Mouse (Mus musculus) left cerebral cortex, postnatal 10 days (tissue): ENCODE data around the gene Anks1b. TPM values are rescaled to one million over a fixed set of nuclear protein-coding genes. Genes with fewer than 3 reads are reported as not detected.

Experiments
- DNase-seq, 2 experiments: peaks; one replicate each; pipeline ENCODE4 v3.0.0; 2021 to 2022; ENCODE audit warnings: low spot score in 2 of 2, mixed read lengths in 1 of 2; ENCODE audit errors: extremely low spot score in 1 of 2
- intact Hi-C: fragments of 180-260 bp; cut with DNase I; formaldehyde crosslinking; loops from one replicate; pipeline ENCODE4 v1.15.1; 2025
- total RNA-seq, 2 experiments: library from RNA; stranded (reverse); gene quantifications; 2 replicates each; pipeline ENCODE4 v1.2.3; 2021

Gene Anks1b
- total RNA-seq, 2 experiments from 2014 or later, result 366 TPM

DNA sequence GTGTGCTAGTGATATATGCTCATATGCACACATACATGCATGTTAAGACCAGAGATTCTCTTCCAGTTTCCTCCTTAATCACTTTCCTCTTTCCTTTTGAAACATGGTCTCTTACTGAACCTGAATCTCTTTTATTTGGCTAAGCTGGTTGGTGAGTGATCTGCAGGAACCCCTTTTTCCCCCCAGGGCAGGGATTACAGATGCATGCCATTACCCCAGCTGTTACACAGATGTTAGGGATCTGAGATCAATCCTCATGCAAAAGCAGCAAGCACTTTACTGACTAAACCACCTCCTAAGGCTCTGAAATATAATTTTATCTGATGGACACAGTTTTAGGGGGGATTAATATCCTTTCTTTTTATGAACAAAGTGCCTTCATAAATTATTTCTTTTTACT is 432.8 kb downstream of the Anks1b start:
- no peak for DNase-seq
- intact Hi-C loops, result no loop called here

DNA sequence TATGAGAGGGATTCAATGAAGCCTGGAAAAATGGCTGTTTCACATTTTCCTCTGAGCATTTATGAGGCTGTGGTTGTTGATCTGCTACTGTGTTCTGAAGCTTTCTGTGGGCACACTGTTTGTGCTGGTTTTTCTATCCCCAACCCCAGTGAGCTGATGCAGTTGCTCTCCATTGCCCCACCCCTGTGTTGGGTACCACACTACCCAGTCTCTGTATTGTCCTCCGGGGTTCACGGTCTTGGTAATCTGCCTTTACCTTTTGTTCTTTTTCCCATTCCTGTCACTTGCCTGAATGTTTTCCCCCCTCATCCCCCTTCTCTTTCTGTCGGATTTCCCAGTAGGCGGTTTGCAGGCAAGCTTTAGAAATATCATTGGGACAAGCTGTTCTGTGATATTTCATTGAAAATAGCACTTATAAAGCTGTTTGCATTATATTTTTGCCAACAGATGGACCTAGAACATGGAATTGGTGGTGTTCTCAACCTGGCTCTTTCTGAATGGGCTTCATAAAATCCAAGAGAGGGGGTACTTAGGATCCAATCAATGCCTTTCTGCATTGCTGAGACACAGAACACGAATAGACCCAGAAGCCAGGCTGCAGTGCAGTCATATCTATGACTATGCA is 434.7 kb downstream of the Anks1b start:
- DNase-seq, result peak in 1 of 2 experiments; percentile 23
- intact Hi-C loops, result no loop called here

DNA sequence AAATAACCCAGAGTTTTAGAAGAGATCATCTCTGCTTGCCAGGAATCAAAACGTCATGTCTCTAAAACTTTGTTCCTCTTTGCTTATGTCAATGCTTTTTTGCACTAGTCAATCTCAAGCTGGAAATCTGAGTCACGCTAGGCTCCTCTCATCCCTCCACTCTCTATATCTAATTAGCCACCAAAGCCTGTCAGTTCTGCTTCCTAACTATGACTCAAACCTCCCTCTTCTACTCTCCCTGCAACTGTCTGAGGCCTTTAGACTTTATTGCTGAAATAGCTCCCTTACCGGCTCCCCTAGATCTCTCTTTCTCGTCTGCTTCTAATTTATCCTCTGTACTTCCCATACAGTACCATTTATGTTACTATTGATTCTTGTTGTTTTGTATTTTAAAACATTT is 456.5 kb downstream of the Anks1b start:
- DNase-seq, result no peak
- intact Hi-C loops, result no loop called here

DNA sequence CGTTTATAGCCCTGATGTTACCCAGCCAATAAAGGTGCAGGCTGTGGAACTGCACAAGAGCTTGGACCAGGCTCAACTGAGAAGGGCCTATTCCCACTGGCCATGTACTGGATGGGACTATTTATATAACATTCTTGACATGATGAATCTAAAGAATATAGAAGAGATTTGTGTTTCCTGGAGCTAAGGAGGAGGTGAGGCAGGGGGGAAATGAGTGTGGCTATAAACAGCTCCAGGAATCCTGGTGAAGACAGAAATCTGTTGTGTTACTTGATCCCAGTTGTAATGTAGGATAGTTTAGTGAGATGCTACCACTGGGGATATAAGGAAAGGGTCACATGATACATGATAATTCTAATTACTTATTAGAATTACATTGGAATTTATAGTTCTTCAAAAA is 472.1 kb downstream of the Anks1b start:
- DNase-seq, result peak in 1 of 2 experiments; percentile 15
- intact Hi-C loops, result no loop called here

DNA sequence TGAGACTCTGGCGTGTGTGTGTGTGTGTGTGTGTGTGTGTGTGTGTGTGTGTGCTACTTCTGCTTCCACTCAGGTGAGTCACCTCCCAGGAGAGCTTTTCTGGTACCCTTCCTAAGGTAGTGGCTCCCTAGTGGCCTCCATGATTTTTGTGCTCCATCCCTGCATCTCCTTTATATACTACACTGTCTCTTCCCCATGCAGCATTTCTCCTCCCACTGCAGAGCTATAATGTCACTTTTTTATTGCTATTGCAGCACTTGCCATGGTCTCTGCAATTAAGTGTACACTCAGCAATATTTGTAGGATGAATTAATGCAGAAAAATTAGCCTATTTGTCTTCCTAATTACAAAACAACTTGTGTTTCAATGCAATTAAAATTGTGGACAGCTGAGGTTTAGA is 482.9 kb downstream of the Anks1b start:
- intact Hi-C loops, result no loop called here

DNA sequence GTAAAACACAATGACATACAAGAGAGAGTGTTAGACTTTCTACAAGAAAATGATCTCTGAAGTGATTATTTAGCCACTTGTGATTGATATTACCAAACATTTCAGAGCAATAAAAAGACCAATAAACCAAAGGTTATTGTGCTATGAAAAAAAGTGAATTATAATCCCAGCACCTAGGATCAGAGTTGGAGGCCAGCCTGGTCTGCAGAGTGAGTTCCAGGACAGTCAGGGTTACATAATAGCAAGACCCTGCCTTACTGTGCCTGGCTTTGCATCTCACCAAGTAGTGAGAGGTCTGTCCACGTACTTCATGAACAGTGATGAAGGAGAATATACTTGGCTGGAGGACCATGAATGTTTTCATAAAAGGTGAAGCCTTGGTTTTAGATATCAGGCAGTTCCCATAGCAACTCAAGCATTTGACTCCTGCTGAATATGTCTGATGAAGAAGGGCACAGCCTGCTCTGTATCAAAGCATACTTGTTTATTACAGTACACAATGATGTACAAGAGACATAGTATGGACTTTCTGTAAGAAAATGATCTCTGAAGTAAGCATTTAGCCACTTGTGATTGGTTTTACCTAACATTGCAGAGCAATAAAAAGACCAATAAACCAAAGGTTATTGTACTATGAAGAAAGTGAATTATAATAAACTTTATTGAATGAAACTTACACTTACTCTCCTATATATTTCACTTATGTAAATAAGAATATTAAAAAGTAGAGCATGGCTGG is 484.0 kb downstream of the Anks1b start:
- DNase-seq, result no peak
- intact Hi-C loops, result no loop called here

More for the DNA sequence above, 482.9 kb downstream of the Anks1b start:
- no peak for DNase-seq

DNA sequence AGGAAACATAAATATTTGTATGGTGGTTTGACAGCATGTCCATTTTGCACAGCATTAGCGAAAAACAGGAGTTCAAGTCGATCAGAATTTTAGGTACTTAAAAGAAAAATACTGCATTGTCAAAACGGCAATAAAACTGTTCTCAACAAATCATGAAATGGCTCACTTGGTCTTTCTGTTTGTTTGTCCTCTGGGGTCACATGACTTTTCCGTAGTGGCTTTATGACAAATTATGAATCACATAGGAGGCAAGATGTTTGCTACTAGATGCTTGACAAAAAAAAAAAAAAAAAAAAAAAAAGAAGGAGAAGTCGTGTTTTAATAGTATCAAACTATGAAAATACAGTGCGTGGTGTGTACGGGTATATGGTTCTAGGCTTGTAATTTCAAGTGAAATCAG is 495.7 kb downstream of the Anks1b start:
- no peak for DNase-seq
- intact Hi-C loops, result no loop called here

DNA sequence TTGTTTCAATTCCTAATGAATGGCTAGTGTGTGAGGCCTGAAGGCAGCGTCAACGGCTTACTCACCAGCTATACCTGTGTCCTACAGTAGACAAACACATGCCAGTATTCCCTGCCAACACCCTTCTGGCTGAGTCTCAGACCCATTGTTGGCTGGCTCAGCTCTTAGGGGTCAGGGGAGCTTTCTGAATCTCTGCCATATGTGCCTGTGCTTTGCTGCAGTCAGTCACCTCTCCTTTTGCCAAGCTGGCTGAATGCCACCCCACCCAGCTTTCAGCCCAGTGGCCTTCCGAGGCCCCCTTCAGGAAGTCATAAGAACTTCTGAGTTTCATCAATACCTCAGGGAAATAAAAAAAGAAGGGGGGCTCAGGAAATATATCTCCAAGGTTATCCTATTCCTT is 497.4 kb downstream of the Anks1b start:
- DNase-seq, result peak in 1 of 2 experiments; percentile 39
- intact Hi-C loops, result no loop called here

DNA sequence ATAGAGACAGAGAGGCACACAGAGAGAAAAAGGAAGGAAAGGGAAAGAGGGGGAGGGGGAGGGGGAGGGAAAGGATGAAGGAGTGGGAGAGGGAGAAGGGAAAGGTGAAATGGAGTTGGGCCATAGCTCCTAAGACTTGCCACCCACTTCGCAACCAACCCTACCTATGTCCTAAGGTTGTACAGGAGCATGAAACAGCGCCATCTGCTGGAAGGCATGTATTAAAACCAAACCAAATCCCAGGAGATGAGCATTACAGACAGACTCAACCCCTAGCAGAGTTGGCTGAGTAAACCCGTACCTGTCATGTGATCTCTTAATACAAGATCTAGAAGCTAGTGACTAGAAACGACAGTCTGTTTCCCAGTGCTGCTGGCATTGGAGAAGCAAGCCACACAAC is 500.2 kb downstream of the Anks1b start:
- intact Hi-C loops, result no loop called here
- peak in 1 of 2 experiments; percentile 41 for DNase-seq

DNA sequence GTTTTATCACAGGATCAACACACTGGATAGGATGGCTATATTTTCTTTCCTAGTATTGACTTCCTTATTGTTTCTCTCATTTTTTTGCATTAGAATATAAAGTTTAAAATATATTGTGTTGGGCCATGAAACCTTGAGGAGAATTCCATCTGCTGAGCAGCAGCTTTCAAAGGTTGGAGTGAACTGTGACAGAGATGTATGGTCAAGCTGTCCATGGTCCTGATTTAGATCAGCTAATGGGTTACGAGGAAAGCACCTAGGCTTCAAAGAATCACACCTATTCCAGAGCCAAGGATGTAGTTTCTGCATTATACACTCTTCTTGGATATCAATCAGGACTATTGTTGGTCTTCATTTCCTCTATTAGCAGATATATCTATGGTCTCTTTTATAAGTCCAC is 503.3 kb downstream of the Anks1b start:
- intact Hi-C loops, result no loop called here
- no peak for DNase-seq

DNA sequence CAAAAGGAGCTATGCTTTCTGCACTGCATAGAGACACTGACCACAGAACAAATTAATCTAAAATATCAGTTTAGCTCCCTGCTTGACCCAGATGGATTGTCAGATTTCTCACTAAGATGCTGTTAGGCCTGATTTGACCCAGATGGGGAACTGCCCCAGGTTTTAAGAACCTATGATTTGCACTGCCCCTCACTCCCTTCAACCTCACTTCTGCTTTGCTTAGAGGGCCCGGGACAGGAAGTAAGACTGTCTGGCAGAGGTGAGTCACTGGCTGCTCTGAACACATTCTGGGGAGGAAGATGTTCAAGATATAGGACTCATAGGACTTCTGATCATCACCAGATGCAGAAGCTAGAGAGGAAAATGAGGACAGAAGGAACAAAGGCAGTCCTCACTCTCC is 506.8 kb downstream of the Anks1b start:
- no peak for DNase-seq
- intact Hi-C loops, result no loop called here

DNA sequence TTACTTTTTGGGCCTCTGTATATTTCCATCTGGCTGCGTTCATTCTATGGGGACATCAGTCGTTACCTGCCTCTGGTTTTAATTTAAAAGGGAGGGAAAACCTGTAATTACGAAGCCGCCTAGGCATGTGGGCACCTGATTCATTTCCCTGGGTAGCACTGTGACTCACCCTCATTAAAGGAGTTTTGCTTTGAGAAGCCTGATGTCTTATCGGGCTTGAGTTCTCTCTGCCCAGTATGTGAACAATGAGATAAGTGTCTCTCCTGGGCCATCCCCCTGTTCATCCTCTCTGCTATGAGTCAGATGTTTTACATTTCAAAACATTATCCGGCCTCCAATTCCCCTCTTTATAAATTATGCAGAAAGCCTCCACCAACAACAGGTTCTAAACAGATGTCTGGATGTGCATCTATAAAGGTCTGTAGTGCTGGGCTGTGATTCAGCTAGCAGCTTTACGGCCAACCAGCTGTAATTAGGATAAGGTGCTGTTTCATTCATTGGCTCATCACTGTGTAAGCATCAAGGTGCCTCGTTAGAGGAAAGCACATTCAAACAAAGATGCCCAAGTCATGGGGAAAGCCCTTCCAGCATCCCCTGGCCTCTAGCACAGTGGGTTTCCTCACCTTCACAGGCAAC is 507.5 kb downstream of the Anks1b start:
- DNase-seq, result no peak

DNA sequence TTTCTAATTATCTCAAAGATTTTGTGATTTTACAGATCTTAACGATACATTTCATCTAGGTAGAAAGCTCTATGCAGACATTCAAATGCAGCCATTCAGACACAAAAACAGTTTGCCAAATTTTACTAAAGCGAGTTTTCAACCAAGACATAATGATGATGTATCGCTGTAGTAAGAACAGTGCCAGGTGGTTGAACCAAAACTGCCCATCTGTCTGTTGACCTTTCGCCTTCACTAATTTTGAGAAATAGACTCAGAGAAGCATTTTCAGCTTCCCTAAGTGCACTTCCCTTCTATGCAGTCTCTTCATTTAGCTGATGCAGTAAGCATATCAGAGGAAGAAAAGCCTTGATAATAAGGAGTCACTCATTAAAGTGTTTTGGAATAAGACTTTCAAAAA is 527.1 kb downstream of the Anks1b start:
- DNase-seq, result no peak
- intact Hi-C loops, result no loop called here

More for the DNA sequence above, 507.5 kb downstream of the Anks1b start:
- intact Hi-C loops, result no loop called here

DNA sequence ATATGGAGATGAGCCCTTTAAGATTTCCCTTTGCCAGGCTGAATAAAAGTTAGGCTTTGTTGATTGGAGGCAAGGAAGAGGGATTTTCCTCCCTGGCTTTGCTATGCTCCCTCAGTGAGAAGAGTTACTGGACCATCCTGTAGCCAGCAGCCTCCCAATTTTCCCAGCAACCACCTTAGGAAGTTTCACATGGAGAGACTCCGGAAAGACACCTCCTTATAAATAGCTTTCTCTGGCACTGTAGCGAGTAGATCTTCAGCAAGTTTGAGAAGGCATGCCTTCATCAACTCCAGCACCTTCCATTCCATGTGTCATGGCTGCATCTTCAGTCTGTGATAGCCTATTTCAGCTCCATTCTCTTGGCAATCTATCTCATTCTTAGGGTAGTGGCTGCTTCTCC is 535.2 kb downstream of the Anks1b start:
- intact Hi-C loops, result no loop called here
- DNase-seq, result peak in 1 of 2 experiments; percentile 7

DNA sequence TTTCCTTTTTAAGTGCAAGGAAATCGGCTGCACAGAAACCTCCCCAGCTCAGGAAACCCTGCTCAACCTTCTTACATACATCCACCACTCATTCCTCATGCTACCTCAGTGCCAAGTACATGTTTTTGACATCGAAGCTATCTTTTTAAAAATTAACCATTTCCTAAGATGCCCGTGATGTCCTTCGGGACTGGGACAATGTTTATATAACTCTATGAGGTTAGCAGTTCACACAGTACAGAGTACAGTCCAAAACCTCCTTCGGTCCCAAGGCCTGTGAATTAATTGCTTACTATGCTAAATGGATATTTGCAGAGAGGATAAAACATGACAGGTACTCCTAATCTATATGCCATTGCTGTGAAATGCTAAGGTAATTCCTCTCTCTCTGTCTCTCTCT is 558.2 kb downstream of the Anks1b start:
- intact Hi-C loops, result loop anchor here (5.0 kb wide), 1 partner anchor 146 kb away; no protein-coding TSS in a partner anchor
- DNase-seq, result no peak

DNA sequence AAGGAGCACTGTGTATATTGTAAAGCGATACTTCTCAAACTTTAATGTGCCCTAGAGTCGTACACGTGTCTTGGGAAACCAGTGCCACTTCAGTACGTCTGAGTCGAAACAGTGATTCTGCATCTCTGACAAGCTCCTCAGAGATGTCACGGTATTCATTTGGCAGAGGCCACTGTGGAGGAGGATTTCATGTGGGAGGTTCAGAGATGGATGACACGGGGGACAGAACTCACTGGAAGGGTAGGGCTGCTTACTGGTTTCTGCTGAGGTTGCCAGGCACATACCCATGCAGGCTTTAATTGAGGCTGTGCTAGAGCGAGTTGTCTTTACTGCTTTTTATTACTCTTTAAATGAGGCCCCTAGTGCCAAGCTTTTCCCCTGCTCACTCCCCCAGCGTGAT is 558.7 kb downstream of the Anks1b start:
- DNase-seq, result peak; percentile 18 to 25
- intact Hi-C loops, result loop anchor here (5.0 kb wide), 1 partner anchor 145 kb away; no protein-coding TSS in a partner anchor

DNA sequence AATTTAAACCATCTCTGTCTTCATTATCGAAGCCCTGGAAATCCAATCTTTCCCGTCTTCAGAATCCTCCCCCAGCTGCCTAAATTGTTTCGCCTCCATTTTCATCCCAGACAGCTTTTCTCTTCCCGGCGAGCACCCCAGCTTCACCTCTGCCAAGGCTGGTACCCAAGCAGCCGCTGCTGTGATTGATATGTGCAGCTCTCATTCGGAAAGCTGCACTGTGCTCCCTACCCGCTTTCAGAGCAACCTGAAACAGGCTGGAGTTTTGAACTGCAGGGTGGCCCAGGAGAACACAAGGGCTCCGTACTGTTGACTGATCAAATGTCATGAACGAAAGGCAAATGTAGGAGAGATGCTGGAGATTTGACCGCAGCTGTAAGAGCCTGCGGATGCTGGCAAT is 559.2 kb downstream of the Anks1b start:
- intact Hi-C loops, result loop anchor here (5.0 kb wide), 1 partner anchor 145 kb away; no protein-coding TSS in a partner anchor
- DNase-seq, result no peak

DNA sequence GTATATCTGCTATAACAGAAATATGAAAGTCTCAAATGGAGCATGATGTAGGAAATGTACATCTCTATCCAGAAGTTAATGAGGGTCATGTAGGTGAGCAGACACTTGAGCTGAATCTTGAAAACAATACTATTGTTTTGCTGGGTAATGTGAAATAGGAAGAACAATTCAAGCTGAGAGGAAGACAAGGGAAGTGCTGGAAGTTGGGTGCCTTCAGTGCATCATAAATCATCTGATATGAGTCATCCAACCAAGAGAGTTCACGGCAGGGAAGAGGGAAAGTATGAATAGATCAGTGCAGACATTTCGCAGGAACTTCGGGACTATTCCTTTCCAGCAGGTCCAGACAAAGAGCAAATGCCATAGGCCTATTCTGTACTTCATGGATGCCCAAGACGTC is 567.7 kb downstream of the Anks1b start:
- DNase-seq, result no peak
- intact Hi-C loops, result no loop called here

DNA sequence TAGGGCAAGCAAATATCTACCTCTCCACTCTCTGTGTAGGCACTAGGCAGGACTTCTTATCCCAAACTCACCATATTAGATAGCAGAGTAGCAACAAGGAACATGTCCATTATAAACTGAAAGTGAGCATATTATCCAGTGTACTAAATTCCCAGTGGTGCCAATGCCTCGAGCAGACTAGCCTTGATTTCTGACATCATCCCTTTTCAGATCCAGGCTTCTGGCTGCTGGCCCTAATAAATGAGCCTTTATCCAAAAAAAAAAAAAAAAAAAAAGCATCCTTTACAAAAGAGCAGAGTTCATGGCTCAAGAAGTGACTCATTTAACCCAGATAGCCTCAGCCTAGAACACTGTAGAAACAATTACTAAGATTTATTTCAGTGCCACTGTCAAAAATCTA is 568.3 kb downstream of the Anks1b start:
- DNase-seq, result no peak
- intact Hi-C loops, result no loop called here

DNA sequence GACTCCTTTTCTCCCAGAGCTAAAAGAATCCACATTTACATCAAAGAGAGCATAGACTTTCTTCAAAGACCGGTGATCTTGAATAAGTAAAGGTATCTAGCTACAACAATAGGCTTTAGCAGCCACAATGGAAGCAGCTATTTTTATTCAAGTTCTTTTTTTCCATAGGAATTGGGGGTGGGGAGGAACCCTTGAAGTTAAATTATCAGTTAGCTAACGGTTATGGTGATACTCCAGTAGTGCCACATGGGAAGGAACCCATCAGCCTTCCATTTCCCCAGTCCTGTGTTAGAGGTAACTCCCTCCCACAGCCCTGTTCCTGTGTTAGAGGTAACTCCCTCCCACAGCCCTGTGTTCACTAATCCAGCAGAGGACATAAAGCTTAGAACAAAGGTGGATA is 591.6 kb downstream of the Anks1b start:
- intact Hi-C loops, result no loop called here
- no peak for DNase-seq
